Mouse (Mus musculus) thymus, postnatal 25 days (tissue): ENCODE data around the gene Hdac4.

Source experiments
- DNase-seq: peaks from one replicate; pipeline ENCODE4 v3.0.0; 2022

The Hdac4 gene

DNA sequence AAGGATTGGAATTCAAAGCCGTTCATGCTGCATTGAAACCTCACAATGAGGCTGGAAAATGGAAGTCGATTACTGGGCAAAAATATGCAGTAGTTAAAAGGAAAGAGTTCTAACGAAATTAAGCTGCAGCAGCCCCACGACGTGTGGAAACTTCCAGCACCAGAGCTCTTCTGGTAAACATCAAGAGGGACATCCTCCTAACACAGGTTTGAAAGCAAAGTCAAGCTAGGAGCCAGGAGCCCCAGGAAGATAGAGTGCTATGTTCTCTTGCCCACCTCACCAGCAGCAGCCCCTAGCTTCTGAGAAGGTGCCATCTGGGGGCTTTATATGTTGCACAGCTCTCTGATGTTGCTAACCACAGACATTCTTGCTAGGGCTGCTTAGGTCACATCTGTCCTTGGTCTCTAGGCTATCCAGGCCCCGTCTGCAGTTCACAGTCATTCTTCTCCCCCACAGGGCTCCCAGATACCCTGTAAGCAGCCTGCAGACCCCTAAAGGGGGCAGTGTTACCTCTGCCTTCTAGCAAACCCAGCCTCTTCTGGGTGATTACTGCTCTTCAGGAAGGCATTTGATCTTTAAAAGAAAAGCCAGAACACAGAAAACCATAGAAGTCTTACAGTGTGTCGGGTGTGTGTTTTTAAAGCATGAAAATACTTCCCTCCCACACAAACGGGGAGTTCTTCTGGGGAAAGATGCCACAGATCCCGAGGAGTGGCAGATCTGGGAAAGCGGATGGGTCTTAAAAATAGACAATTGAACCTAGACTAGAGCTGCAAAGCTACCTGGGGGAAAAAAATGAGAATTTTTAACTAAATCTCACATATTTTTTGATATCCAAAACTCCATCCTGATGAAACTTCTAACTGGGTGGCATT, 17.2 kb downstream of the Hdac4 start:
- DNase-seq, result peak; percentile 73

DNA sequence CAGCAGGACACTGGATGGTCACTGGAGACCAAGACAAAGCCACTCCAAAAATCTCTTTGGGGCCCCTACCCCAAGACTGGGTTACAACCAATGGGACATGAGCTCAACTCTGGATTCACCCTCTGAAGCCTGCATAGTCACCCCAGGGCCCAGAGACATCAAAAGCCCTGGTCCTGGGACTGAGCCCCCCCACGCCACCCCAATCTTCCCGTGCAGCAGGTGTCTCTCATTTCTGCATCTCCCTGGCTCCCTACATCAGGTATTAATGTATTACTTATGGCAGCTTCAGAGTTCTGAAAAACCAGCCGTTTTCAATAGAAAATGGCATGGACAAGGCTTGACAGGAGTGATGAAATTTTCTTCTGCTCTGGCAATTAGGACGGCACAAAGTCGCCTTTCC, 17.9 kb downstream of the Hdac4 start:
- DNase-seq, result no peak

DNA sequence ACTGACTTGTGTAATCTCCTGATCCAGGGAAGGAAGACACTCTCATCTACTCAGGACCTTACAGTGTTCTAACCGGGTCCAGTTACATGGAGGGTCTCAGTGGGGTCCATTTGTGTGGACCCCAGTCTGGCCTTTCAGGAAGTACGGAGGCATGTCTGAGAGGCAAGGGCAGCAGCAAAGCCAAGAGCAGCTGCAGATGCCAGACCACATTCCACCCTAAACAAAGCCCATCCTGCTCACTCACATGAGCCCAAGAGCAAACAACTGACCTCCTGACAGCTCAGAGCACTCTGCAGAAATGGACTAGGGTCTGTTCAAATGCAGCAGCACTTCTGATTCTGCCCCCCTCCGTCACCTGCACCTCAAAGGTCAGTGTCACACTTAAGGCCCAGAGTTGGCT, 18.3 kb downstream of the Hdac4 start:
- no peak for DNase-seq

DNA sequence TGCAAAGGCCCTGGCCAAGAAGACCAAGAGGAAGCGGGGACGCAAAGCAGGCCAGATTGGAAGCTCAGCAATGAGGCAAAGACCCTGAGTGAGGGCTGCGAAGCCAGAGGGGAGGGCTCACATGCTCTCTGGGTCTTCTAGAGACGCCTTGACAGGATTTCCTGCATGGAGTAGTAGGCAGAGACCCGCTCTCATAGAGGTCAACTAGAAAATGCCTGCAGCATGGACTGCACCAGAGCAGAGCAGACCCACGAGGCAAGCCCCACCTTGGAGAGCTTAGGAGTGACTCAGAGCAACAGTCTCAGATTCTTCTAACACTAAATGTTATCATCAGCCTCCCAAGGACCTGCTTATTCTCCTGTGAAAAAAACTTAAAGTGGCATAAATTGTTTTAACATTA, 20.2 kb downstream of the Hdac4 start:
- DNase-seq, result no peak

DNA sequence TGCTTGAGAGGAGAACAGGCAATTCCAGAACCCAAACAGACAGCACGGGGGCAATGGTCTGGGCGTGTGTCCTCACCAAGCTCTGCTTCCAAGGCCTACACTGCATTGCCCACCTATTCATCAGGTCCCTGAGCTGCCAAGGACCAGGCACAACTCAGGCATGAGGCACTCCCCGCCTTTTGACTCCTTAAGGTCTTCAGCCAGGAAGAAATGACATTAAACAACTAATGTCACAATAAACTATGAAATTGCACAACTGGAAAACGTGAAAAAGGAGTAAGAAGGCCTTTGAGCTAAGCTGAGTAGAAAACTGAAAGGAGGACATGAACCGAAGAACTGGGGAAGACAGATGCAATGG, 20.6 kb downstream of the Hdac4 start:
- no peak for DNase-seq

DNA sequence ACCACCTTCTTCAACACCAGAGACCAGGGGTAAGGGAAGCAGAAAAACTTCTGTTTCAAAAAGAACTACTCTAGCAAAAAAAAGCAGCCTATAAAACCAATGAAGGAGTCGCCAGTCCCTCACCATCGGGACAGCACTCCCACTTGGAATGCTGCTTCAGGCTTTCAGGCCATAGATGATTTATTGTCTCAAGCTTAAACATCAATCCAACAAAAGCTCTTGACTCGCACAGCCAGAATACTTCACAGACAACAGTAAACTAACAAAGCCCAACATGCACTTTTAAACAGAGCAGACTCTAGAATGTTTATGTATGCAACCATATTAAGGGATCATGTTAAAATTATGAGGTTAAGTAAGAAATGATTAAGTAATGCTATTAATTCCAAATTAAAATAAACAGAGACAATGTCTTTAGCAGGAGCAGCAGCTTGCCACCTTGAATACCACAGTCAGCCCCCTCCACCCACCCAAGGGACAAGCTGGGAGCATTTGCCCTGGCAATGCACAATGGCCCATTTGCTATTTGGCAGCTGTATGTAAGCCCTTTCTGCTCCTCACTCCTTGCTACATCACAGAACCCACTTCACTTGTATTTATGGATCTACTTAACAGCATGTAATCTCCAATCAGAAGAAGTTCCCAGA, 21.1 kb downstream of the Hdac4 start:
- DNase-seq, result no peak

DNA sequence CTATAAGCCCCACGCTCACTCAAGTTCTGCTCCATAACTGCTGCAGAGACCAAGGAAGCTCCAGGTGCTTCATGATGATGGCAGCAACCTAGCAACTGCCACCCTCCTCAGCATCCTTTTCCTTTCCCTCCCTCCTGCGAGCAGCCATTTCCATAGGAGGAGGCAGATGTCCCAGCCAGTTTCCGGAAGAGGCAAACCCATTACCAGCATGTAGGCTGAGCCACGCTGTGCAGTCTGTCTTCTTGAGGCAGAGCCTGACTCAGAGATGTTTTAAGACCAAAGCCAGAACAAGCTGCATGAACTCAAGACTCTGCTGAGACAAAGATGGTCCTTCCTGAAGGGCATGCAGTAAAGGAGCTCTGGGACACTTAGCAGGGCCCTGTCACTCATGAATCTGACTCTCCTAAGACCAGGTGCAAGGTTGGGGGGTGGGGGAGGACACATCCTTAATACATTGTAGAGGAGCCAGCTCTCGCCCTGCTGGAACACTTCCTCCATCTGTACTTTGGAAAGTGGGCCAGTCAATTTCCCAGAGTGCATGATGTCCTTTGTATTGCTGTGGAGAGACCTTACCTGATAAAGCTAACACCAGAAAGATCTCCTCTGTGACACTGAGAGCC, 24.8 kb downstream of the Hdac4 start:
- DNase-seq, result no peak

DNA sequence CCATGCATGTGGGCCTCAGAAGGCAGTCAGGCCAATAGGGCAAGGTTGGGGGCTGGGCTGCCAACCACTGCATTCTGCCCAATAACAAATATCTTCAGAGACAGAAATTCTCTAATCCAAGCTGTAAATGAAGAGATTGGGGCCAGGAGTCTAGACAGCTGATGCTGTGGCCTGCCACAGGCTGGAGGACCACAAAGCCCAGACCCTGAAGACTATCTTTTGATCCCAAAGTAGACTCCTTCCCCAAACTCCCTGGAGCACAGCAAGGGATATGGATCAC, 25.8 kb downstream of the Hdac4 start:
- no peak for DNase-seq

DNA sequence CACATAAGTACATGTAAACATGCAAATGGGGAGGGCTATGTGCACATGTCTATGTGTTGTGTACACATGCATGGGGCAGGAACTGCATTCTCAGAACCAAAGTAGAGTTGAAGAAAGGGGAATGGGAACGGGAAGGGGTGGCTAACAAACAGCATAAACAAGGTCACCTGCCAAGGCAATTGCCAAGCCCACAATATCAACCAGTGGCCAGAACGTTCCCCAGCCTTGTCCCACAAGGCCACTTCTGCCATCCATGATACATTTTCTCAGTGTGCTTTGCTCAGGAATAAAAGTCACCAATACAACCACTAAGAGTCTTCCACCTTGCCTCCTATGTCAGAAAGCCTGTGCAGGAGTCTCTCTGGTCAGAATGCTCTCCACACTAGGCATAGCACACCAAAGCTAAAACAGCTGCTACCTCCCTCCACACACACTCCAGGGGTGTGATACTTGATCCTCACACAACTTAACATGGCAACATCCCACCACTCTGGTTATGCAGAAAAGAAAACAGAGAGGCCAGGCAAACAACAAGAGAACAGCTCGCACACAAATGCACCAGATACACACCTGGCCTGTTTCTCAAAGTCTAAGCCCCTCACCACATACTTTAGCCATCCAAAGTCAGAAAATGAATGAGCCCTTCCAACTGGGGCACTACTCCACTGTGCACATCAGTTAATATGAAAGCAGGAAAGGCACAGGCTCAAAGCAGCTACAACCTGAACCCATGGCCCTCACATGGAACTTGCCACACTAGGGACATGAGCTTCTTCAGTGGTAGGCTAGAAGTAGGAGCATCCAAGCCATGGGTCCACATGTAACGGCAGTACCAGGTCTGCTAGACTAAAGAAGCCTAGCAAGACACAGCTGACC, 26.4 kb downstream of the Hdac4 start:
- no peak for DNase-seq

DNA sequence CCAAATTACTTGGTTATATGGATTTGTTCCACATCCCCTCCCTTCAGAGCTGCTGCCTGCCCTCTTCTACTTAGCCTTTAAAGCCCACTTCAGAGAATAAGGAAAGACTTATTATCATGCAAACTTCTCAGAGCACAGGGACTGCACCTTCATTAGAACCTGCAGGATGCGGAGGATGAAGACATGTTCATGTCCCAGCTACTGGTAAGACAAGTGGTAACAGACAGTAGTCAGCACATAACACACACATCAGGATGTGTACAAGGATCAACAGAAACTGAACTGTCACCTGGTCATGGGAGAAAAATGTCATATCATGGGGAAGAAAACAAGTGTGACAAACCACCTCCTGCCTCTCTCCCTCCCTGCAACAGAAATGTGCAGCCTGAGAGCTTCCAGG, 31.6 kb downstream of the Hdac4 start:
- no peak for DNase-seq

DNA sequence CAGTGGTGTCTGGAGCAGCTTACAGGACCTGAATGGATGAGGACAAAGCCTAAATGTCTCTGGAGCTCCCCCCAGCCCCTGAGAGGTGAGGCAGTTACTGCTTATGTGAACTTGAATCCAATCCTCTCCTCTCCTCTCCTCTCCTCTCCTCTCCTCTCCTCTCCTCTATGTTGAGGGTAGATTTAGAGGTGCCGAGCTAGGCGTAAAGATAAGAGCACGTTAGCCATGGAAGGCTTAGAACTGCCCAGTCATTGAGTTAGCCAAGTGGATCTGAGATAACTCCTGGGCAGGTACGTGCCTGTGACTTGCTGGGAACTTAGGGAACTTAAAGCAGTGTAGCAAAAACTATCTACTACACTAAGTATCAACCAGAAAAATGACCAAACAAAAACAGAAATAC, 35.7 kb downstream of the Hdac4 start:
- DNase-seq, result no peak

DNA sequence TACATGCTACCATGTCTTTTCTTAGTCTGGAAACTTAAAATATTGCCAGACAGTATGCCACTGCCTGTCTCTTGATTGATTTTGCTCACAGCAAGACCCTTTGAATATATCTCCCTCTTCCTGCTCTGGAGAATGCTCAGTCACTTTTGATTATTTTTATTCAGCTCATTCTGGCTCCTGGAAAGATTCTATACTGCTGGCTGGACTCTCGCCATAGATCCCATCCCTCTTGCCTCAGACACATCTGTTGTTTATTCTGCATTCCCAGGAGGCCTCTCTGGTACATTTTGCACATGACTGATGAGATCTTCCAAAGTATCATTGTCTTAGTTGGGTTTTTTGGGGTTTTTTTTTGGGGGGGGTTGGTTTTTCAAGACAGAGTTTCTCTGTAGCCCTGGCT, 45.3 kb downstream of the Hdac4 start:
- no peak for DNase-seq

DNA sequence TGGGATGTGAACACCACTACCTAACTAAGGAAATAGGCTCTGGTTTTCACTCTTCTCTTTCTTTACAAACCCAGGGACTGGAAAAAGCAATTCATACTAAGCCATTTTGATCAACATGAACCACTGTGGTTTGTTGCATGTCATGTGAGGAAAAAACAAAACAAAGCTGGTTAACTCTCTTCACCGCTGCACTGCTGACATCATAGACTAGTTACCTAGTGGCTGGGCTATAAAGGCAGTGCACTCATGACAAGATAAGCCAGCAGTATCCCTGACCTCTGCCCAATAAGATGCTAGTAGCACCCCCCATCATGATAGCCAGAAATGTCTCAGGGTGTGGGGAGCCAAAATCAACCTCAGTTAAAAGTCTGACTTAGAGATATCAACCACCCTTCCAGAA, 47.0 kb downstream of the Hdac4 start:
- no peak for DNase-seq

DNA sequence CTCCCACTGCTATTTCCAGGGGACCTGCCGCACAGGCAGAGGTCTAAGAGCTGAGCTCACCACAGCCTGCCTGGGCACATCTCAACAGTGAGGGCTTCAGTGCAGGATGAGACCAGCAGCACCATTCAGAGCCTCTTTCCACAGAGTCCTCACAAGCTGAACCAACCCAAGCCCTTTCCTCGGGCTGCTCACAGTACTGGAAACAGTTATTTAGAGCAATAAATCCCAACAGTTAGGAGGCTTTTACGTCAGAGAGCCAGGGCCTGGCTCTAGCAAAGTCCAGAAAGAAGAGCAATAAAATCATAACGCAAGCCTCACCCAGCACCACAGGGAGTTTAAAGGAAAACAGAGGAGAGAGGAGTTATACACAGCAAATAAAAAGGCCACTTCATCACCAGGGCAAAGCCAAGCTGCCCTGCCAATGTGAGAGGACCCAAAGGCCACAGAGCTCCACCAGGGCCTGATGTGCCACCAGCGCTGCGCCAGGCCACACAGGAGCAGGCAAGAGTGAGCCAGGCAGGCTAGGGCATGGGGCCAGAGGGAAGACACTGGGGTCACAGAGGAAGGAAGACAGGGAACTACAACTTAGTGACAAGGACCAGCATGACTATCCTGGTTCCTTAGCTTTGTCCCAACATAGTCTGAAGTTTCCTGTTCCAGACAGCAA, 50.5 kb downstream of the Hdac4 start:
- DNase-seq, result no peak

DNA sequence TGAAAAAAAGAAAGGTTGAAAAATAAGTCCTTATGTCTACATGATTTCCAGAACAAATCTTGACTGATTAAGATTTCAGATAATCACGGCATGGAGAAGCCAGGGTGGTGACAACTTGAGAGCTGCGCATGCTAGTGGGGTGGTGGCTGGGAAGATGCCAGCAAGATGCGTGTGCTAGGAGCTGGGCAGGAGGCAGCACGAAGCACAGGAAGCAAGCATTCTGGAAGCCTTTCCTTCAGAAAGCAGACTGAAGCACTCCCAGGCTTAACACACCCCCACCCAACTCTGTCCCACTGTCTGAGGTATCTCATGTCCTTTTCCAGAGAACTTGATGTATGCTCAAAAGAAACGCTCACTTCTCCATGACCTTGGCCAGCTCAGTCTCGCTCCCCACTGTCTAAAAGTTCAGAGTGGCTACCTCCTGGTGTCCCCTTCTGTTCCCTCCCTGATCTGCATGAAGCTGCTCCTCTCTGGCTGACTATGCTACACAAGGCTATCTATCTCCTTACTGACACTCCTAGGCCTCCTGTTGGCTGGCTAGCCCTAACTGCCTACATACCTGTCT, 52.1 kb downstream of the Hdac4 start:
- DNase-seq, result no peak

DNA sequence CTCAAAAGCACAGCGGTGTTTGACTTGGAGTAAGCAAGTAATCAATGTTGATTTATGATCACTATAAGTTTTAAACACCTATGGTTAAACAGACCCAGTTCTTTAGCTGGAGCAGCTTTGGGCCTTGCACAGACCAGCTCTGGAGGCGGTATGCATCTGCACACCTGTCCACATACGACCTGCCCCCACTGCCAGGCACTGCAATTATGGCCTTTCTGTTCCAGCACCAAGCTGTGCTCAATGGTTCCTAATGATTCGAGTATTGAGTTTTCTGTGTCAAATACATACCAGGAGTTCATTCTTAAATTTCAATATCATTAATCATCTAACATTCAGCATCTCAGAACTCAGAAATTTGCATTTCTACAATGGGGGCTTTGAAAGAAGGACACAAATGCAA, 52.7 kb downstream of the Hdac4 start:
- no peak for DNase-seq

DNA sequence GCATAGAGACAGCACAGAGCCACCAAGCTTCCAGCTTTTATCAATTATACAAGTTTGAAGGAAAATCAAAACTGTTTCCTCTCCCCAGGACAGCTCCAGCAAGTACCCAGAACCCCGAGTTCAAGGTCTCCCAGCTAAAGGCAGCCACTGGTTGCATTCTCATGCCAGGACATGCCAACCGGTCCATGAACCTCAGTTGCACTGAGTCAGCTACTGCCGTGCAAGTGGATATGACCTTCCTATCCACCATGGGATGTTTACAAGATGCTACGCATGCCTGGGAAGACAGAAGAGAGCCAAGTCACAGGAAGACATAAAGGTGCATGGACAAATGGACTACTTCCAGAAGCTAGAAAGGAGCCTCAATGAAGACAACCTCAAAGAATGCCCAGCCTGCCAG, 56.5 kb downstream of the Hdac4 start:
- DNase-seq, result no peak

DNA sequence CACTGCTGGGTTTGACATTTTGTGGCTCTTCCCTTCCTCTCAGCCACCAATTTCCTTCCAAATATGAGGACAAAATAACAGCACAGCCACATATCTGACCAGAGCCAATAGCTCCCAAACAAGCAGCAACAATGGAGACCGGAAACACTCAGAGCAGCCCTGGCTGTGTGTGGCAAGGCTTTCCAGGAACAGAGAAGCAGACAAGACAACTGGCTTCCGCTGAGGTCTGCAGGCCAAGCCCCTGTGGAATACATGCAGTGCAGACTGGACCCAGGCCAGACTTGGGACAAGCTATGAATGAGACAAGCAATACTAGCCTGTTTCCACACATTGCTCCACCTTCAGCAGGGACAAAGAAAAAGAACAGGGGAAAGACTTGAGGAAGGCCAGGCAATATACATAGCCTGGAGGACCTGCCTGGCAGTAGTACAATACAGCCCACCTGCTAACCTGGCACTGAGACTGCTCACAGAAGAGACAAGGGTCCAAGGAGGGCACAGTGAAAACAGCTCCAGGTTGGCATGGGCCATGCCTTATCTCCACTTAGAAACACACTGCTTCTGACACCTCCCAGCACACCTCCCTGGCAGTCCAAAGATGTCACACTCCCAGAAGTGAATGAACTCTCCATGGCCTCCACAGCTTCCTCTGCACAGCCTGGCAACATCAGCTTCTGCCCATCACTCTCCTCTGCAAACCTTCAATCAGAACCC, 58.2 kb downstream of the Hdac4 start:
- DNase-seq, result no peak

DNA sequence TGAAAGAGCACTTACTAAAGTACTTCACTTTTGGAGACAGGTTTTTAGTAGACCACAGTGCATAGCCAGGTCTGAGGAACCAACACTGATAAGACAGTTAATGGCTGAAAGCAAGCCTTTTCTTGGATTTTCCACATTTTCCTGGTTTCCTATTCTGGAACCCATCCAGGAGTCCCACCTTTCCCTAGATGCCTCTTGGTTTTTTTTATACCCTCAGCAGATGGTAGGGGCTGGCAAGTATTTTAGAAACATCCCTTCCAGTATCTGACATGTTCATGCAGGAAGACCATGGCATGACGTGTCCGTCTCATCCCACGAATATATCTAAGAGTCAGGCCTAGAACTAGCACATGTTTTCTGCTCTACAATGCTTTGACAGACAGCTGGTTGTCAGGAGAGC, 59.1 kb downstream of the Hdac4 start:
- no peak for DNase-seq

DNA sequence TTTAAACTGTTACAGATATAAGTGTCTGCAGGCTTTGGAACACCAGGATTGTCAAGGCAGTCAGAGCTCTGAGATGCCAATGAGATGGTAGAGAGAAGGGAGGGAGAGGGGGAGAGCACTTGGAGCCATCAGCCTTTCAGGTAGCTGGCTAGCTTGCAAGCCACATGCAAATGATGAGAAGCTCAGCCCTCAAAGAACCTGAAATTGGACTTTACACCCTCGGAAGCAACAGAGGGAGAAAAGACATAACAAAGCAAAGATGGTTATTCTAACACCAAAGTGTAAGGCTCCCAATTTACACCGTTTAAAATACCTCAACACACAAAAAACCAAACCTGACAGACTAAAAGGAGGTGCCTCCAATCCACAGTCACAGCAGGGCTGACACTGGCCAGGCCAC, 63.3 kb downstream of the Hdac4 start:
- no peak for DNase-seq

DNA sequence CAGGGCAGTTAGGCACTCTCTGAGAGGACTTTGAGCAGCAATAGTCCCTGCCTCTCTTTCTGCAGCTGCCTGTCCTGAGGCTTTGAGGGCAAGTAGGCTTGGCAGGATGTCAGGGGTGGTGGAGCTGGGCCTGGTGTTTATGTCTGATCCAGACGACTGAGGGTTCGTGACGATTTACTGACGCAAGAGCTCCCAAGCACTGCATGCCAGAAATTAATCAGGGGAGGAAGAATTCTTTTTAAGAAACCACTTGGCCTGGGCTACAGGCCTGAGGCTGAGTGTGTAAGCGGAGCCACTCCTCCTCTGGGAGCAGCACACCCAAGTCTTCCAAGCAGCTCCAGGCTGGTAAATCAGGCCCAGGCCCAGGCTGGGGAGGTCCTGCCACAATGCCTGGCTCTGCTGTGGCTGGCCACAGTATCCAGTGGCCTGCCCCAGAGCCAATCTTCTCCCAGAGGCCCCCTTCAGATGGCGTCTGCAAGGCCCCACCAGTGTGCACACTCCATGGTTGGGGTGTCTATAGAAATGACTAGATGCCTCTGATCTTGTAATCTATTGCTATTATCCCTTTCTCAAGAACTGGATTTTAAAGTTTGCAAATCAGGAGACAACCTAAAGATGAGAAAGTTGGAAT, 64.9 kb downstream of the Hdac4 start:
- DNase-seq, result peak; percentile 44

DNA sequence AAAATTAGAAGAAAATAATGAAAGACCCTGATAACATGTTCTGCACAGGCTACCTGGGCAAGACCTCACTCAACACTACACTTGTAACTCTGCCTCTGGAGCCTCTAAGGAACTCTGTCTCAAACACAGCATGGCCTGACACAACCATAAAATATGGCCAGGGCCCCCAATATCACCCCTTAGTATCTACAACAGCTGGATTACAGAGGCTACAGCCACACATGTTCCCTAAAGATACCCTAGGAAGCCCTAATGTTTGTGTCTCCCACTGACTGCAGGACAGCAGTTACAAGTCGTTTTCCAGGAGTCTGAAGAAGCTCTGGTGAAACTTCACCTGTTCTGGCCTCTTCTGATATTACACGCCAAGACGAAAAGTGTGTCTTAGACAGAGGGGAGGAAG, 65.7 kb downstream of the Hdac4 start:
- no peak for DNase-seq
